Mouse (Mus musculus): Measurements from ENCODE around the gene Gm21885. TPM values are rescaled to one million over a fixed set of nuclear protein-coding genes. Genes with fewer than 3 reads are reported as not detected.

Gene Gm21885
- polyA plus RNA-seq, 1 experiment = not detected

- TF ChIP-seq POLR2A (IDR thresholded peaks at IDR 0.05; ENCODE audit: borderline replicate concordance, extremely low read depth, insufficient read depth, insufficient read length, poor library complexity, severe bottlenecking) (no peak), CTCF (IDR thresholded peaks at IDR 0.05; ENCODE audit: borderline replicate concordance, extremely low read depth, insufficient read depth, insufficient read length) (no peak)
- DNase-seq (ENCODE audit: low read depth) = no peak
Observed at GRCm38 (mm10) chr11:94269906-94270305, 11.8 kb upstream of the Gm21885 start.

DNA sequence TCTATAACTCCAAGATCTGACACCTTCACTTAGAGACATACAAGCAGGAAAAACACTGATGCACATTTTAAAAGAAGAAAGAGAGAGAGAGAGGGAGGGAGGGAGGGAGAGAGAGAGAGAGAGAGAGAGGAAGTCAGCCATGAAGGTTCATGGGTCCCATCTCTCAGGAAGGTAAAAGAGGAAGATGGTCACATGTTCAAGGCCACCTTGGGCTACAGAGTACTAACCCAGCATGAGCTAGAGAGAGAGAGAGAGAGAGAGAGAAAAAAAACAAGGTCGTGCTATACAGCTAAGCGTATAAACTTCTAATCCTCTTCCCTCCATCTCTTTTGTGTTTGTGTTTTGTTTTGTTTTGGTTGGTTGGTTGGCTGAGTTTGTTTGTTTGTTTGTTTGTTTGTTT lies 10.7 kb upstream of the Gm21885 start:
- no peak for TF ChIP-seq CTCF (IDR thresholded peaks at IDR 0.05; ENCODE audit: borderline replicate concordance, extremely low read depth, insufficient read depth, insufficient read length)
- TF ChIP-seq POLR2A (IDR thresholded peaks at IDR 0.05; ENCODE audit: borderline replicate concordance, extremely low read depth, insufficient read depth, insufficient read length, poor library complexity, severe bottlenecking) = no peak
- no peak for DNase-seq (ENCODE audit: low read depth)

DNA sequence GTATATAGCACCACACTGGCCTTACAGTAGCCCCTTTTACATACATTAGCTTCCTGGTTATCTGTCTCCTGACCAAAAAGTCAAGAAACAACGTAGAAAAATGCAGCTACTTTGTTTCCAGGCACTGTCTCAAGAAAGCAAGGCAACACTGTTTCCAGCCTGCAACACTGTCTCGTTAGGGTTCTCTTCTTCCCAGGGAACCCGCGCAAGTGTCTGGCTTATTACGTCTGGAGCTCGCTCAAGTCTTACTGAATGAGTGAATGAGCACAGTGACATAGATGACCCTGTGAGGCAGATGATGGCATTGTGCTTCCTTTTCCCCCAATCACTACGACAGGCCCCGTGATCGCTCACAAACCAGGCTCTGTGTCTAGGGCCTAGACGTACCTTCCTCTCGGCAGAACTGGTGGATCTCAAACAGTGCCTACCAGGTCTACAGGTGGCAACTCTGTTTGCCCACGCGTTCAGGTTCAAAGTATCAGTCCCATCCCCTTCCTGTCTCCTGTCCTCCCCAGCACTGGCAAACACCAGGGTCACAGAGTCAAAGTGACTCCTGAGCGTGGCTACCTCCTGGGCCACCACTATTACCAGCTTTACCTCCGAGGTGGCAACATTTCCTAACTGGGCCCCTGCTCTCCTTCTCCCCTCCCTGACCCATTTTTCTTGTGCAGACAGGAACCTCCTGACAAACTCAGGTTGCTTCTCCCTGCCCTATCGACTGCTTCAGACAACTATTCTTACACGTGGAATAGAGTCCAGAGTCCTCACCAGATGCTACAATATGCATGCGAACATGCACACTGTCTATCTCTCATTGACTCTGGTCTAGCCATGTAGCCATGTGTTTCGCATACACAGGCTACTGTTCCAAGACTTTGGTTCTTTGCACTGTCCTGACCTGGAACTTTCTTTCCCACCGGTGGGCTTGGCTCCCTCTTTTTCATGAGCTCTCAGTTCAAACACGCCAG lies 8.4 kb upstream of the Gm21885 start:
- TF ChIP-seq CTCF (IDR thresholded peaks at IDR 0.05; ENCODE audit: borderline replicate concordance, extremely low read depth, insufficient read depth, insufficient read length) = no peak
- TF ChIP-seq POLR2A (IDR thresholded peaks at IDR 0.05; ENCODE audit: borderline replicate concordance, extremely low read depth, insufficient read depth, insufficient read length, poor library complexity, severe bottlenecking) = no peak
- DNase-seq (ENCODE audit: low read depth) = no peak

GRCm38 (mm10) chr11:94274206-94274867 lies 7.3 kb upstream of the Gm21885 start:
- TF ChIP-seq CTCF (IDR thresholded peaks at IDR 0.05; ENCODE audit: borderline replicate concordance, extremely low read depth, insufficient read depth, insufficient read length) (no peak), POLR2A (IDR thresholded peaks at IDR 0.05; ENCODE audit: borderline replicate concordance, extremely low read depth, insufficient read depth, insufficient read length, poor library complexity, severe bottlenecking) (no peak)
- no peak for DNase-seq (ENCODE audit: low read depth)

- DNase-seq (ENCODE audit: low read depth) = no peak
- TF ChIP-seq CTCF (IDR thresholded peaks at IDR 0.05; ENCODE audit: borderline replicate concordance, extremely low read depth, insufficient read depth, insufficient read length) = no peak
- no peak for TF ChIP-seq POLR2A (IDR thresholded peaks at IDR 0.05; ENCODE audit: borderline replicate concordance, extremely low read depth, insufficient read depth, insufficient read length, poor library complexity, severe bottlenecking)
Observed at GRCm38 (mm10) chr11:94275226-94275625, 6.4 kb upstream of the Gm21885 start.

- DNase-seq (ENCODE audit: low read depth) = no peak
- no peak for TF ChIP-seq CTCF (IDR thresholded peaks at IDR 0.05; ENCODE audit: borderline replicate concordance, extremely low read depth, insufficient read depth, insufficient read length)
- TF ChIP-seq POLR2A (IDR thresholded peaks at IDR 0.05; ENCODE audit: borderline replicate concordance, extremely low read depth, insufficient read depth, insufficient read length, poor library complexity, severe bottlenecking) = no peak
Observed at GRCm38 (mm10) chr11:94275686-94276085, 6.0 kb upstream of the Gm21885 start.

- peak; percentile 97 for DNase-seq (ENCODE audit: low read depth)
- peak; percentile 98 for TF ChIP-seq CTCF (IDR thresholded peaks at IDR 0.05; ENCODE audit: borderline replicate concordance, extremely low read depth, insufficient read depth, insufficient read length)
- no peak for TF ChIP-seq POLR2A (IDR thresholded peaks at IDR 0.05; ENCODE audit: borderline replicate concordance, extremely low read depth, insufficient read depth, insufficient read length, poor library complexity, severe bottlenecking)
Observed at GRCm38 (mm10) chr11:94276869-94277337, 4.8 kb upstream of the Gm21885 start.

DNA sequence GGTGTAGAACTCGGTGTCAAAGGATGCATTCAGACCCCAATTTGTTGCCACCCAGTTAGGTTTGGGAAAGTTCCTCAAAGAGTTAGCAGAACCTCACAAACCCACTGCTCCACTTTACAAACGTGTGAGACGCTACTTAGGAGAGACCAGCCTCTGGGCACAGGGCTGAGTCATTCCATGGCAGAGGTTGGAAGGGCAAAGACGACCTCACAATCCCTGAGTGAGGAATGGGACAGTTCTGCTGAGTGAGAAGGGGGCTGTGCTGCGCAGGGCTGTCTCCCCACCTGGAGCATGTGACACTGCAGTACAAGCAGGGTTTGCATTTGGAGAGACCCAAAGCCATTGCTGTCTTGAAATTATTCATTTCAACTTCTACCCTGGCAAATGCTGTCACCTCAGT lies 618 bp downstream of the Gm21885 start:
- peak; percentile 32 for DNase-seq (ENCODE audit: low read depth)
- TF ChIP-seq CTCF (IDR thresholded peaks at IDR 0.05; ENCODE audit: borderline replicate concordance, extremely low read depth, insufficient read depth, insufficient read length) (no peak), POLR2A (IDR thresholded peaks at IDR 0.05; ENCODE audit: borderline replicate concordance, extremely low read depth, insufficient read depth, insufficient read length, poor library complexity, severe bottlenecking) (no peak)

- DNase-seq (ENCODE audit: low read depth) = no peak
- TF ChIP-seq CTCF (IDR thresholded peaks at IDR 0.05; ENCODE audit: borderline replicate concordance, extremely low read depth, insufficient read depth, insufficient read length) = no peak
- TF ChIP-seq POLR2A (IDR thresholded peaks at IDR 0.05; ENCODE audit: borderline replicate concordance, extremely low read depth, insufficient read depth, insufficient read length, poor library complexity, severe bottlenecking) = no peak
Observed at GRCm38 (mm10) chr11:94283536-94284099, 1.9 kb downstream of the Gm21885 start.

DNA sequence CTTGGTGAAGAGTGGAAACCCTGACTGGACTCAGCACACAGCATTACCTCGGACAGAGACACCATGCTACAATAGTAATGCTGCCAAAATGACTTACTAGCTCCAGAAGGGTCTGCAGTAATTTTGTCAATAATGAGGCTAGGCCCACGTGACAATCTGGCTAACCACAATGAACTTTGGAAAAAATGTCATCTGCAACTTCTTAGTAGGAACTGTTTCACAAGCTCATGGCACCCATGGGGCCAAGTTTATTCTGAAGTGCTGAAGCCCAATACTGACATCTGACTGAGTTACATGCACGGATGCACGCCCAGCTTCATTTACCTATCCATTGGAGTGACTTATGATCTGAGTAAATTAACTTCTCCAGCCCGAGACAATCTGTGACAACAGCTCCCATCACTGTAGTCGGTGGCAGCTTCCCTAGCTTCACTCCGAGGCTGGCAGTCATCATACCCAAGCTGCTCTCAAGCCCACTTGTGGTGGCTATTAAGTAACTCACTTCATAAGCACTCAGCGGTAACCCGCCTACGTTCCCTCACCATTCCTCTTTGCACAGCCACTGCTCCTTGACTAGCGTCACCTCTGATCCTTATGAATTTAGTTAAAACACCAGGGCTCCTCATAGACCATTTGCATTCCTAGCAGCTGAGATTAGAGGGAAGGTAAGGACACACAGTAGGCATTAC lies 4.4 kb downstream of the Gm21885 start:
- TF ChIP-seq POLR2A (IDR thresholded peaks at IDR 0.05; ENCODE audit: borderline replicate concordance, extremely low read depth, insufficient read depth, insufficient read length, poor library complexity, severe bottlenecking) (no peak), CTCF (IDR thresholded peaks at IDR 0.05; ENCODE audit: borderline replicate concordance, extremely low read depth, insufficient read depth, insufficient read length) (no peak)
- DNase-seq (ENCODE audit: low read depth) = no peak

- no peak for TF ChIP-seq POLR2A (IDR thresholded peaks at IDR 0.05; ENCODE audit: borderline replicate concordance, extremely low read depth, insufficient read depth, insufficient read length, poor library complexity, severe bottlenecking)
- no peak for TF ChIP-seq CTCF (IDR thresholded peaks at IDR 0.05; ENCODE audit: borderline replicate concordance, extremely low read depth, insufficient read depth, insufficient read length)
- no peak for DNase-seq (ENCODE audit: low read depth)
Observed at GRCm38 (mm10) chr11:94287105-94287504, 5.4 kb downstream of the Gm21885 start.
